Mouse (Mus musculus): ENCODE data around the gene Rhov. TPM values are rescaled to one million over a fixed set of nuclear protein-coding genes. Genes with fewer than 3 reads are reported as not detected.

Gene Rhov
- total RNA-seq, 2 experiments from 2014 or later, result not detected

DNA sequence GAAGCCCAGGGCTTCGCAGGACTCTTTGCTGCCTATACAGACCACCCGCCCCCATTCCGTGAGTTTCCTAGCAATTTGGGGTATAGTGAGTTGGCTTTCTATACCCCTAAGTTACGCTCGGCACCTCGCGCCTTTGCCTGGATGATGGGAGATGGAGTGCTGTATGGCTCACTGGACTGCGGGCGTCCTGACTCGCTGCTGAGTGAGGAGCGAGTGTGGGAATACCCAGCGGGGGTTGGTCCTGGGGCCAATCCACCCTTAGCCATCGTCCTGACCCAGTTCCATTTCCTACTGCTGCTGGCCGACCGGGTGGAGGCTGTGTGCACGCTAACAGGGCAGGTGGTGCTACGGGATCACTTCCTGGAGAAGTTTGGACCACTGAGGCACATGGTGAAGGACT is 22.2 kb upstream of the Rhov start:
- intact Hi-C loops (cut with DNase I), result loop anchor here (5.0 kb wide), 1 partner anchor 256 kb away; no protein-coding TSS in a partner anchor

DNA sequence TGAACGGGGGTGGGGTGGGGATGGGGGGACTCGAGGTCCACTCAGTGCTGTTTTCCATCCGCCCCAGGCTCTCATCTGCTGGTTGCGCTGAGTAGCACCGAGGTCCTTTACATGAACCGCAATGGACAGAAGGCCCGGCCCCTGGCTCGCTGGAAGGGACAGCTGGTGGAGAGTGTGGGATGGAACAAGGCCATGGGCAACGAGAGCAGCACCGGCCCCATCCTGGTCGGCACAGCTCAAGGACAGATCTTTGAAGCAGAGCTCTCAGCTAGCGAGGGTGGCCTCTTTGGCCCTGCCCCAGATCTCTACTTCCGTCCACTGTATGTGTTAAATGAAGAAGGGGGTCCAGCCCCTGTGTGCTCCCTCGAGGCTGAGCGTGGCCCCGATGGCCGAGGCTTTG is 21.8 kb upstream of the Rhov start:
- DNase-seq (ENCODE audit: low spot score), result no peak
- intact Hi-C loops (cut with DNase I), result loop anchor here (5.0 kb wide), 1 partner anchor 256 kb away; no protein-coding TSS in a partner anchor

More for the DNA sequence above, 22.2 kb upstream of the Rhov start:
- DNase-seq (ENCODE audit: low spot score), result no peak

DNA sequence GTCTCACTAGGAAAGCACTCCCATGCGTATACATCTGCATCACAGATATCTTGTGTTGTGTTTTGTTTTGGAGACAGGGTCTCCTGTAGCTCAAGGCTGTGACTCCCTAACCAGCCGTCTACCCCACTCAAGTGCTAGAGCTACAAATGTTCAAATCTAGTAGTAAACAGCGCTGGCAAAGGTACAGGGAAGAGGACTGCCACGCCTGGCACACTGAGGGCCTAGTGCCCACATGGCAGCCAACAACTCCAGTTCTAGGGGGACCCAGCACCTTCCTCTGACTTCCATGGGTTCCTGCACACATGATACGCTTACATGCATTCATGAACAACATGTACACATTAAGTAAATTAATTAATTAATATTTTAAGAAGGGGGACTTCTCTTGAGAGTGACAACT is 21.2 kb upstream of the Rhov start:
- intact Hi-C loops (cut with DNase I), result loop anchor here (5.0 kb wide), 1 partner anchor 255 kb away; no protein-coding TSS in a partner anchor
- no peak for DNase-seq (ENCODE audit: low spot score)

DNA sequence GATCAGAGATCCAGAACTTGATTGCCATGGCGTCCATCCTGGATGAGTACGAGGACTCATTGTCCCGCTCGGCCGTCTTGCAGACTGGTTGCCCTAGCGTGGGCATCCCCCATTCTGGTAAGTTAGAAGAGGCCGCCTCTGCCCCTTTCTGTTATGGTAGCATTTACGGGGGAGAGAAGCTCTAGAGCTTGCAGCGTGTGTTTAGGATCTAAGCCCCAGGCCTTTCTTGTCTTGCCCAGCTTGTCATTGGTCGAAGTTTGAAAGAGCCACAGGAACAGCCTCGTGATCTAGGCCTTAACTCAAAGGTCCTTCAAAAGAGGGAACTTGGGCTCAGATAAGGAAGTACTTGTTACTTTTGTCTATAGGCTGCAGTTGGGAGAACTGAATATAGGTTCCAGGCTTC is 17.9 kb upstream of the Rhov start:
- DNase-seq (ENCODE audit: low spot score), result no peak
- intact Hi-C loops (cut with DNase I), result loop anchor here (5.0 kb wide), 1 partner anchor 137 kb away; no protein-coding TSS in a partner anchor

DNA sequence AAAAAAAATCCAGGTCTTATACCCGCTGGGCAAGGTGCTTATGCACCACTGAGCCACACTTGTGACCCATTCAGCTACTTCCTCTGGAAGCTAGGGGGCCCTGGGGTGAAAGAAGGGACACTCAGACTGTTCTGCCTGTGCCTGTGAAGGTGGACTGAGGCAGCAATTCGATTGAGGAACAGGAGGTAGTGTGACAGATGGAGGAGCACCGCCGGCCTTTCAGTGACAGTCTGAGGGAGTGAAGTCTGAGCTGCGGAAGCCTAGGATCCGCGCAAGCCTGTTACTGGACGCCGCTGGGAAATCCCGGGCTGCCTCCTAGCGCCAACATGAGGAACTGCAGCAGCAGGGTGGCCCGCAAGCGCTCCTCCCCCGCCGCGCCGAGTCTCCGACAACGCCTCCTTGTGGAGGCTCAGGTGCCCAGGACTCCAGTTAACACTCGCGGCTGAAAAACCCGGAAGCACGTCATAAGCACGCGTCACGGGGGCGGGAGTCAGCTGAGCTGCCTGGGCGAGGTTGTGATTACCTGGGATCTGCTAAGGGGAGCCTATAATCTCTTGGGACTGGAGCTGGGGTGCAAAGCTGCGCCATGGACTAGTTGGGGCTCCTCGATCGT is 17.3 kb upstream of the Rhov start, which contains the start of gene Vps18:
Gene Vps18, plus strand, starts transcription at position 471 of the 613 bp plus-strand sequence.
- peak; percentile 93 for DNase-seq (ENCODE audit: low spot score)
- intact Hi-C loops (cut with DNase I), result loop anchor here (5.0 kb wide), 1 partner anchor 136 kb away; no protein-coding TSS in a partner anchor

DNA sequence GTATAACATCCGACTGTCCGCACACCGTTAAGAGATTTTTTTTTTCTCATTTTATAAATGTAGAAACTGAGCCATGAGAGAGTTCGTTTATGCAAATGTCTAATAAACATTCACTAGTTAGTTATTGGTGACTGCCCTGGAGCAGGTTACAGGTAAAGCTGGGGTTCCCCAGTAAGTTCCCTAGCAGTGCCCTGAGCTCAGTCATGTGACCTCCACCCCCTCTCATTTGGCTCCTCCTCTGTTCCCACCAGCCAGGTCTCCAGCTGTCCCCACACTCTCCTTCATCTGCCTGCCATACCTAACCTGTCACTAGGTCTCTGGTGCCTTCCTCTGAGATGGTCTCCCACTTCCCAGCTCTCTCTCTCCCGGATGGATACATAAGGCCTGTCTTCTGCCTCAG is 16.3 kb upstream of the Rhov start:
- DNase-seq (ENCODE audit: low spot score), result no peak
- intact Hi-C loops (cut with DNase I), result loop anchor here (1.0 to 5.0 kb wide), 2 partner anchors 37 to 135 kb away; no protein-coding TSS in a partner anchor

DNA sequence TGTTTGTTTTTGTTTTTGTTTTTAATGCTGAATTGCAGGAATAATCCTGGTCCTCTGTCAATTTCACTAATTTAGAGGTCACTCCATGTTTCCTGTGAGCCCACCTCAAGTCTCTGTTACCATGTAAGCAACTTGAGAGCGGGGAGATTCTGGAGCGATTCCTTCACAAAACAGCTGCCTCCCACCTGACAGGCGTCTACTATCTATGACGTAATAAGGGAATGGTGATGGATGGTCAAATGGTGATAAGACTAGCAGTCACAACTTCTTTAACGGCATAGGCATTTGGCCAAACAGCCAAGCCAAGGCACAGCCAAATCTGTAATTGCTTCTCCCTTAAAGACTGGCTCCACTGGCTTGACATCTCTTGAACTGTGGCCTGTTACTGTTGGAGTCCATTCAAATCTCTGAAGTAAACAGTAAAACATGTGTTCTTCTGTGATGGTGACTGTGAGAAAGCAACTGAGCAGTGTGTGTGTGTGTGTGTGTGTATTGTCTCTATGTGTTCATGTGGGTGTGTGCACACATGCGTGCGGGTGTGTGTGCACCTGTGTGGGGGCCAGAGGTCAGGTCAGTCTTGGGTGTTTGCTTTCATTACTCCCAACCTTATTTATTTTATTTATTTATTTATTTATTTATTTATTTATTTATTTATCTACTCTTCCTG is 11.0 kb upstream of the Rhov start:
- DNase-seq (ENCODE audit: low spot score), result no peak
- intact Hi-C loops (cut with DNase I), result no loop called here

DNA sequence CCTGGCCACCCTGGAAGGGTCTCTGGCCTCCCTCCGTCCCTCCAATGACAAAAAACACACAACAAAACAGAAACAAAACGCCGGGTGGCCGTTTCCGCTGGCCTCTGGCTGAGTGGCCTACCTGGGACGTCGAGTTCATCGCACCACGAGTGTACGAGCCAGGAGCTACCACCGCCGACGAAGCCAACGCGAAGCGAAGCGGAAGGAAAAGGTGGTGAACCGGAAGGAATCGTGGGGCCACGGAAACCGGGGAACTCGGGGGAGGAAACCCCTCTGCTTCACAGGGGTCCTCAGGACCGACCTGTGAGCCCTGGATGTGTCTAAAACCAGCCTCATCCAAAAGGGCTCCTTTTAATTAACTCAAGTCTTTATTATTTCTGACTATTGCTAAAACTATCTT is 6.7 kb upstream of the Rhov start:
- no peak for DNase-seq (ENCODE audit: low spot score)
- intact Hi-C loops (cut with DNase I), result no loop called here

DNA sequence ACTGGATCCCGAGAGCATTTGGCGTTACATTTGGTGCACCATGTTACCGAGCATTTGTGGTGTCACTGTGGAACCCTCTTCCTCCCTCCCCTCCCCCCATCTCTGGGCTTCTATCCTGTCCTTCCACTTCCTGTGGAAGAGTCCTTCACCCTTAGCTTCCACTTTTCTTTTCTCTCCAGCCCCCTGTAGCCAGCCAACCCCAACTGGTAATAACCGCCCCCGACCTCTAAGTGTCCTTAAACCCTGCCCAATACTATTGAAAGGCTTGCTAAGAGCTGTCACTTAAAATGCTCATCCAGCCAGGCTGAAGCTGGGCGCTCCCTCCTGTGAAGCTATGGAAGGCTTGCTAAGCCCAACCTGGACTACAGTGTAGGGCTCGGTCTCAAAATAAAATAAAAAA is 5.9 kb upstream of the Rhov start:
- no peak for DNase-seq (ENCODE audit: low spot score)
- intact Hi-C loops (cut with DNase I), result no loop called here

DNA sequence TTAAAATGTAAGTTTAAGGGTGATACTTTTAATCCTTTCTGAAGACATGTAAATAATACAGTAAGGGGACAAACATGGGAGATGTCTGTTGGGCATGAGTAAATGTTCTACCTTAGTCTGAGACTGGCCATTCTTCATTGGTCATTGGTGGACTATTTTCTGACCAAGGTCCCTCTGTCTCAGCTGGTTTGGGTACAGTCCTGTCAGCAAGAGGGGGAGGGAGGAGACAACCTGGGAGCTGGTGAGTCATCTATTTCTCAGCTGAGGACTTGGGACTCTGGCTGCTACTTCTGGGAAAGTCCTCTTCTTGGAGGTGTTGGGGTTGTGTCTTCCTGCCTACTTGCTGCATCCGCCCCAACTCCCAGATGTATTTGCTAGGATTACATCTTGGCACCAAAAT is 3.1 kb upstream of the Rhov start:
- no peak for DNase-seq (ENCODE audit: low spot score)
- intact Hi-C loops (cut with DNase I), result no loop called here

DNA sequence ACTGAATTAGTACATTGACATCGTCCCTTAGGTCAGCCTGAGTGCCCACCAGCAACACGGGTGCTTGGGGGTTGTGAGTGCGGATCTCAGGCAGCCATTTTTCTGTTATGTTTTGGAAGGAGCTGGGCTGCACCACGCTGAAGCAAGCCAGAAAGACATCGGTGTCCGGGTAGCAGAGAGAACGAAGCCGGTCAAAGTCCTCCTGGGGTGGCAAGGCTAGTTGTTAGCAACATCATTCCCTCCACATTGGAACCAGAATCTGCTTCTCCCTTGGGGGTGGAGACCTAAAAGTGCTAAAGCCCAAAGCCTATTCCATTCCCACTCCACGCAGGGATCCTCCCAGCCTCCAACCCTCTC is 808 bp downstream of the Rhov start:
- intact Hi-C loops (cut with DNase I), result no loop called here
- DNase-seq (ENCODE audit: low spot score), result no peak

DNA sequence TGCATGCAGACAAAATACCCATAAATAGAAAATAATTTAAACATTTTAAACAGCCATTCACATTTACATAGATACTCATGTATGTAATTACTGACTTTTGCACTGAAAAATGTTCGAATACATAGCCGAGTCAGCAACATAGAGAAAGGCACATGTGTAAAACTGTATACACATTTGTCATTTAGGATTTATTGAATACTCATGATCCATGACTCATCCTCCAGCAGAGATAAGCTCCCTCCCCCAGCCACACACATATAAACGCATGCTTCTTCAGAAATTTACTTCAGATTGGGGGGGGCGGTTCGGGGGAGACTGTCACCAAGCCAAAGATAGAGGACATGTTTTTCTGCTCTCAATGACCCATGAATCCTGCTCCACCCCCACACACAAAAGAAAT is 7.3 kb downstream of the Rhov start:
- intact Hi-C loops (cut with DNase I), result no loop called here
- DNase-seq (ENCODE audit: low spot score), result no peak

DNA sequence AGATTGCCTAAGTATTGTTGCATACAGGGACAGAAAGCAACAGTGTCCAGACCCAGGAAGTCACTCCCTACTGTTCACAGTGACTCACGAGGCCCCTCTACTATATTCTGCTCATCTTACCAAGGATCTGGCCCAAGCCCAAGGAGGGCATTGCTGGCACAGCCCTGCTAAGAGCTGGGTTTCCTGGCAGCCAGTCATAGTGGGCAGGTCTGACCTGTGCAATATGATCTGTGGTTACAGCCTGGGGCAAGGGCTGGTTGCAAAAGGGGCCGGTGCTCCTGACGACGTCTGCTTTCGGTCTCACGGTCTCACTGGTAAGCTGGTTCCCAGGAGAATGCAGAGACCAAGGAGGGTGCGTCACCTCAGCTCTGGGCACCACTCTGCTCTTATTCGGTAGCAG is 8.1 kb downstream of the Rhov start:
- intact Hi-C loops (cut with DNase I), result no loop called here
- no peak for DNase-seq (ENCODE audit: low spot score)

DNA sequence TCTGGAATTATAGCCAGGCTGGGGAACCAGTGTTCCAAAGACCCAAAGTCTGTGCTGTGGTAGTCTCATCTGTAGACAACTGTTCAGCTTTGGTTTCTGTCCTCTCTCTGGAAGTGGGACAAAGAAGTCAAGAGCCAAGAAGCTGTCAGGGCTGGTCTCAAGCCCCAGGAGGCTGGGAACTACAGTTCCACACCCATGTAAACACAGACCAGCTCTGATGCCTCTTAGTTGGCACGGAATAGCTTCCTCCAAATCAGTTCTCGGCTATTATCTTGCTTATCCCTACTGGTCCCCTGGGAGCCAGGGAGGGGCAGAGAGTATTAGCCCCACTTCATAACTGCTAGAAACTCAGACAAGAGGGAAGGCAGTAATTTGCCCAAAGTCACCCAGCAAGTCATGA is 9.7 kb downstream of the Rhov start:
- intact Hi-C loops (cut with DNase I), result no loop called here
- no peak for DNase-seq (ENCODE audit: low spot score)

DNA sequence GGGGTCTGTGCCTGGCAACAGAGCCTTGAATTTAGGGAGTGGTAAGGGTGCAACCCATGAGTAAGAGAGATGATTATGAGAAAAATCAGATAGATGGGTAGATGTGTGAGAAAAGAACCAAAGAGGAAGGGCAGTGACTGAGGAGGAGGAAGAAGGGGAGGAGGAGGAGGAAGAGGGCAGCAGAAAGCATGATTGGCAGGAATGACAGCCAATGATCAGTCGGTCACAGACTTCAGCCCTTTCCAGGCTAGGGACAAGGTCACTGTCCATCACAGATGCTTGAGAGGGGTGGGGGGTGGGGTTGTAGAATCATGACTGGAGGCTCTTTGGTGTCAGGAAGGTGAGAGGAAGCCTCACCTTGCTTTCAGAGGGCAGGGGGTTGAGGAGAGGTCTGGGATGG is 10.6 kb downstream of the Rhov start:
- DNase-seq (ENCODE audit: low spot score), result no peak
- intact Hi-C loops (cut with DNase I), result no loop called here

DNA sequence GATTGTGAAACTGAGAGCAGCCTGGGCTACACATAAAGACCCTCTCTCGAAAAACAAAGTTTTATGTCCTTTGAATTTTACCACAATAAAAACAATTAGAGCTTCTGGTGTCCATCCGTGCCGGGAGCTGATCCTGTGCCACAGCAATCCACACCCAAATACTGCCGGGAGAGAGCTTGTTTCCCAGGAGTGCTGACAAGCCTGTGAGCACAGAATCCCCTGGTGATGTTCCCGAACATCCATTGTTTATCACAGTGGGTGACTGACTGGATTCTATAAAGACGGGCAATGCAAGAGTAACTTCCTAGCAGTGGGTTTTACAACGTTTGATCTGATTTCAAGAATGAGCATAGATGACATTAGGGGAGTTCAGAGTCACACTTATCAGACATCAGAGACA is 16.1 kb downstream of the Rhov start:
- DNase-seq (ENCODE audit: low spot score), result no peak
- intact Hi-C loops (cut with DNase I), result no loop called here

DNA sequence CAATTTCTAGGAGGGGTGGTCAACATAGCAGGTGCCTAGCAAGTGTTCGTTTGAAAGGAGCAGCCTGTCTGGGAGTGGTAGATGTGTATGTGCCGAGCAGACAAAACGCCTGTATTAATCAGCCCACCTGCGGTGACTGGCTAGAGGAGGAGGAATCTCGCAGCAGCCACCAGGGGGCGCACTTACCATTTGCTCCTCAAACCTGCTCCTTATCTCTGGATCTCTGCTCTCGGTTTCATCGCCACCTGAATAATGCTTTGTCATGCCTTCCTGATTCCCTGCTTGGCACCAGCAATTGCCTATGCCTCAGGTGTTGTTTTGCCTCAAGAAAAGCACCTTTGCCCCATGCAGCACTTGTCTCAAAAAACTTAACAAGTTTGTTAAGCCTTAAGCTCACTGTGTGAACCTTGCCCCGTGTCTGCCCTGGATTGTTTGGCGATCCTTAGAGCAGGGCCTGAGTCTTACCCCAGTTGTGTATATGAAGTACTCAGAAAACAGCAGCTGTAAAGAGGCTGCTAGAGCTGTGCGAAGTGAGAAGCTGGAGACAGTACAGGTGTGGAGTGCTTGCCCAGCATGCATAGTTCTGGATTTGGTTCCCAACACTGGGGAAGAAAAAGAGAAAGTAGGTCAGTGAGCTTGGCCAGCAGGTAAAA is 20.1 kb downstream of the Rhov start:
- intact Hi-C loops (cut with DNase I), result loop anchor here (1.0 to 2.0 kb wide), 2 partner anchors 36 to 186 kb away; no protein-coding TSS in a partner anchor
- peak; percentile 41 for DNase-seq (ENCODE audit: low spot score)

DNA sequence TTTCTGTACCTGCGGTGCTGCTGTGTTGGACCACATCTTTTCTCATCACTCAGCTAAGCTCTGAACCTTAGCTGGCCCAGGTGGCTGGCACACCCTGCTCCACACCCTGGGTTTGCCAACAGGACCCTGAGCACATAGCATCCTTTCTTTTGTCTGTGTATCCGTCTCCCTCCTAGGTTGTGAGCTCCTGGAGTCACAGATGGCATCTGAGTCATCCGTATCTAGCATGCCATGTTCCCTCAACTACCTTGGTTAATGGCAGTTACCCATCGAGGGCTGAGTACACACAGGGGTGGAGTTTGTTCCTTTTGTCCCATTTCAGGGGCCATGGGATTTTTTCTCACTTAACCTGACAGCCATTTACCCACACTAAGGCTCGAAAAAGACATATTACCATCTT is 20.7 kb downstream of the Rhov start:
- DNase-seq (ENCODE audit: low spot score), result no peak
- intact Hi-C loops (cut with DNase I), result loop anchor here (1.0 to 2.0 kb wide), 2 partner anchors 37 to 186 kb away; no protein-coding TSS in a partner anchor

DNA sequence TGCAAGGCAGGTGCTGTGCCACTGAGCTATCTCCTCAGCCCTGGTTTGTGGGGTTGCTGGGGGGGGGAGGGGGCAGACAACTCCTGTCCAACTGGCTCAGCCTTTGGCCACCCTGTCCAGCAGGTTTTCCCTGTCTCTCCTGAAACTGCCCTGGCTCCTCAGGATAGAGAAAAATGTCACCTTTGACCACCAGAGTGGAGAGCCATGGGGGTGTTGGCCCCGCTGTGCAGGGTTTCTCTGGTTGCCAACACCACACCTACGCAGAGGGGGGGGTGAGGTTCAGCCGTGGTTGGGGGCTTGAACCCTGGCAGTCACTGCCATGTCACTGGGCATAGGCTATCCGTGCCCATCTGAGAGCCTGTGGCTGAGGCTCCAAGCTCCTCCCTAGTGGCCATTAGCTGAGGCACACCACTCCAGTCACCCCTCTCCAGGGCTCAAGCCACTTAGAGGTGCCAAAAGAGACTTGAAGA is 21.4 kb downstream of the Rhov start:
- intact Hi-C loops (cut with DNase I), result loop anchor here (1.0 to 2.0 kb wide), 2 partner anchors 38 to 187 kb away; no protein-coding TSS in a partner anchor
- no peak for DNase-seq (ENCODE audit: low spot score)

DNA sequence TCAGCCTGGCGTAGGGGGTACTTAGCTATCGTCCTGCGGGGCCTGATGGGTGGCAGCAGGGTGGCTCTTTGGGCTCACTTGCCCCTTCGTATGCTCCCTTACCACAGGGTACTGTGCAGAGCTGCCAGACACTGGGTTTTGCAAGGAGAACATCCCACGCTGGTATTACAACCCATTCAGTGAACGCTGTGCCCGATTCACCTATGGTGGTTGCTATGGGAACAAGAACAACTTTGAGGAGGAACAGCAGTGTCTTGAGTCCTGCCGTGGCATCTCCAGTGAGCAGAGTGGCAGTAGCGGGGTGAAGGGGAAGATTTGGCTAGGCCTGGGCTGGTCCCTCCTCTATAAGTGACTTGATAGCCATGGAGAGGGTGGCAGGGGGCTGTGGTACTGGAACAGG is 23.2 kb downstream of the Rhov start:
- intact Hi-C loops (cut with DNase I), result no loop called here
- no peak for DNase-seq (ENCODE audit: low spot score)

DNA sequence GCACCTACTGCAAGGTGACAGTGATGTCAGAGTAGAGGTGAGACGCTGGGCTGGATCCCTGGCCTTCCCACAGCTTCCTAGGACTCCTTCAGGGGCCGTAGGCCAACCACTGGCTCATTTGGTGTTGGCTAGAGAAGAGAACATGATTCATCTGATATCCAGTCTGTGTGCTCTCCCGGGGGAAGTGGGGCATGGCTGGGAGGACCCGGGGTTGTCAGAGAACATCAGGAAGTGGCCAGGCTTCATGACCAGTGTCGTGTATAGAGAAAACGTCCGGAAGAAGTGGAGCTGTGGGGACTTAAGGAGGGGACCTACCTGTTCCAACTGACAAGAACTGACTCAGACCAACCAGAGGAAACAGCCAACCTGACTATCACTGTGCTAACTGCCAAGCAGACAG is 25.8 kb downstream of the Rhov start:
- intact Hi-C loops (cut with DNase I), result no loop called here

More for the DNA sequence above, 25.8 kb downstream of the Rhov start:
- no peak for DNase-seq (ENCODE audit: low spot score)

All from heart, postnatal 25 days (tissue).